ENCODE assay signal across 19 mouse cellular contexts in genomic region chr5:78878775-78879174, GRCm38 (mm10).
A peak's percentile ranks its signal among the peaks of the same experiment; 100 is the strongest.
DNase-seq lines count a peak whose midpoint lies in the region; ATAC-seq lines count a peak whose summit lies in the region.
"Had no signal": no experiment of that assay in that cellular context is flagged by ENCODE, and none has a peak within 500 bp of the region (broad histone marks: within the 10 kb centered on the region; RNA-seq: fewer than 3 reads in every experiment).

No protein-coding gene starts in this region.

- H3K27ac ChIP-seq in midbrain, embryonic 11.5 days (ENCODE audit: low read depth, low read length) = no peak overlapping the region
- H3K27ac ChIP-seq in midbrain, embryonic 16.5 days (ENCODE audit: low read length) = no peak overlapping the region
- H3K27ac ChIP-seq: embryonic facial prominence, embryonic 15.5 days; forebrain, embryonic 15.5 days; kidney, postnatal 0 days; neural tube, embryonic 13.5 days had no signal

- peak; percentile 2 for DNase-seq in embryo, embryonic 10.5 days (ENCODE audit: low spot score)
- DNase-seq in embryo, embryonic 10 days (ENCODE audit: low spot score) = no peak
- DNase-seq in midbrain, embryonic 11.5 days (ENCODE audit: low spot score, missing footprints) = no peak
- peak; percentile 22 for DNase-seq in cerebellum, adult 9-10 months
- peak; percentile 64 for DNase-seq in retina, embryonic 14.5 days (ENCODE audit: low spot score)
- no peak for DNase-seq in ovary, adult 18-20 months (ENCODE audit: low spot score)
- DNase-seq: adrenal gland, adult 8-10 months; heart, postnatal 36 days; layer of hippocampus, postnatal 36 days; left cerebral cortex, postnatal 4 days; lung, adult 18-20 months; thymus, postnatal 36 days had no signal

- ATAC-seq in midbrain, embryonic 11.5 days (ENCODE audit: low FRiP score) = 0 out of 2 replicates have a peak, but pooled peaks have one; percentile 46
- no peak for ATAC-seq in midbrain, embryonic 16.5 days
- ATAC-seq: forebrain, embryonic 15.5 days; intestine, postnatal 0 days had no signal

- no peaks in the 10 kb centered on the region for H3K4me1 ChIP-seq in midbrain, embryonic 11.5 days (ENCODE audit: control insufficient read depth, insufficient read depth, low read length)
- H3K4me1 ChIP-seq in midbrain, embryonic 16.5 days (ENCODE audit: control insufficient read depth, insufficient read depth, low read length) = no peaks in the 10 kb centered on the region
- H3K4me1 ChIP-seq: embryonic facial prominence, embryonic 15.5 days; forebrain, embryonic 15.5 days; heart, embryonic 12.5 days; neural tube, embryonic 13.5 days had no signal

- no peak overlapping the region for H3K4me2 ChIP-seq in midbrain, embryonic 11.5 days
- H3K4me2 ChIP-seq in midbrain, embryonic 16.5 days (ENCODE audit: low read length) = no peak overlapping the region
- H3K4me2 ChIP-seq: embryonic facial prominence, embryonic 15.5 days; forebrain, embryonic 15.5 days; heart, embryonic 12.5 days; neural tube, embryonic 13.5 days had no signal

- no peak overlapping the region for H3K4me3 ChIP-seq in midbrain, embryonic 11.5 days (ENCODE audit: low read depth, low read length)
- no peak overlapping the region for H3K4me3 ChIP-seq in midbrain, embryonic 16.5 days (ENCODE audit: low read depth, low read length)
- H3K4me3 ChIP-seq: embryonic facial prominence, embryonic 15.5 days; forebrain, embryonic 15.5 days; heart, embryonic 12.5 days; neural tube, embryonic 13.5 days had no signal

- no peaks in the 10 kb centered on the region for H3K9me3 ChIP-seq in midbrain, embryonic 11.5 days (ENCODE audit: control insufficient read depth, low read length)
- H3K9me3 ChIP-seq in midbrain, embryonic 16.5 days (replicated peaks; ENCODE audit: control insufficient read depth, low read length, poor library complexity, severe bottlenecking) = no peaks in the 10 kb centered on the region
- H3K9me3 ChIP-seq: embryonic facial prominence, embryonic 15.5 days; forebrain, embryonic 15.5 days; heart, embryonic 12.5 days; neural tube, embryonic 13.5 days had no signal

- no peak overlapping the region for H3K9ac ChIP-seq in midbrain, embryonic 11.5 days (ENCODE audit: low read length)
- no peak overlapping the region for H3K9ac ChIP-seq in midbrain, embryonic 16.5 days (ENCODE audit: low read depth, low read length)
- H3K9ac ChIP-seq: embryonic facial prominence, embryonic 15.5 days; forebrain, embryonic 15.5 days; heart, embryonic 12.5 days; neural tube, embryonic 13.5 days had no signal

- no peaks in the 10 kb centered on the region for H3K36me3 ChIP-seq in midbrain, embryonic 11.5 days (ENCODE audit: control insufficient read depth, insufficient read depth, low read length)
- no peaks in the 10 kb centered on the region for H3K36me3 ChIP-seq in midbrain, embryonic 16.5 days (ENCODE audit: control insufficient read depth, insufficient read depth, low read length)
- H3K36me3 ChIP-seq: embryonic facial prominence, embryonic 15.5 days; forebrain, embryonic 15.5 days; heart, embryonic 12.5 days; neural tube, embryonic 13.5 days had no signal

- H3K27me3 ChIP-seq in midbrain, embryonic 11.5 days (ENCODE audit: control insufficient read depth, insufficient read depth, low read length) = no peaks in the 10 kb centered on the region
- H3K27me3 ChIP-seq in midbrain, embryonic 16.5 days (ENCODE audit: control insufficient read depth, insufficient read depth, low read depth, low read length) = no peaks in the 10 kb centered on the region
- H3K27me3 ChIP-seq: embryonic facial prominence, embryonic 15.5 days; forebrain, embryonic 15.5 days; heart, embryonic 12.5 days; neural tube, embryonic 13.5 days had no signal

- 67% methylated on average over 3 of the region's 3 CpGs for WGBS in midbrain, embryonic 11.5 days
- 31% methylated on average over 3 of the region's 3 CpGs for WGBS in midbrain, embryonic 16.5 days

Comparison
In these comparisons a context has a peak if more than half of its experiments do, and no peak if none do; other contexts are left out.
1. DNase-seq: peak in embryo, embryonic 10.5 days (single experiment), cerebellum, adult 9-10 months (single experiment) and retina, embryonic 14.5 days (single experiment); none in embryo, embryonic 10 days (single experiment), midbrain, embryonic 11.5 days (single experiment) and ovary, adult 18-20 months (single experiment).